Mouse (Mus musculus): ENCODE results near the gene Eif5a2. TPM values are rescaled to one million over a fixed set of nuclear protein-coding genes. Genes with fewer than 3 reads are reported as not detected.

Gene Eif5a2
- polyA plus RNA-seq, 1 experiment from 2014 or later, result 10.1 TPM

DNA sequence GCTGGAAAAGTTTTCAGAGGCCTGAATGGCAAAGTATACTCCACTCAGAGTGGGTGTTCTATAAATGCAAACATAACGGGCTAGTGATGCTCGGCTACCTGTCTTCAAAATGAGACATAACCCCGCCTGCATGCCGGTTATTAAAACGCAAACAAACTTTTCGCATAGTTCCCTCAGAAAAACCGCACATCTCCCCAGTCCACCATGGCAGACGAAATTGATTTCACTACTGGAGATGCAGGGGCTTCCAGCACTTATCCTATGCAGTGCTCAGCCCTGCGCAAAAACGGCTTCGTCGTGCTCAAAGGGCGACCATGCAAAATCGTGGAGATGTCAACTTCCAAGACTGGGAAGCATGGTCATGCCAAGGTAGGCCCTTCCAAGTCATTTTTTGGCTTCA, 772 bp downstream of the Eif5a2 start:
- ATAC-seq, result no peak
- peaks cover 7% of the 10 kb centered on the region for H3K4me1 ChIP-seq (ENCODE audit: control insufficient read depth, insufficient read depth, low read depth, low read length)
- H3K4me2 ChIP-seq (ENCODE audit: low read length), result peak overlapping the region; percentile 99
- no peak overlapping the region for H3K27ac ChIP-seq (ENCODE audit: low read depth, low read length)
- peak overlapping the region; percentile 93 for H3K4me3 ChIP-seq (ENCODE audit: low read length)
- H3K9me3 ChIP-seq (ENCODE audit: control insufficient read depth, low read length), result no peaks in the 10 kb centered on the region
- H3K27me3 ChIP-seq (replicated peaks; ENCODE audit: control insufficient read depth, insufficient read depth, low read length), result no peaks in the 10 kb centered on the region
- H3K36me3 ChIP-seq (ENCODE audit: control insufficient read depth, insufficient read depth, low read length), result no peaks in the 10 kb centered on the region
- peak overlapping the region; percentile 78 for H3K9ac ChIP-seq (ENCODE audit: low read depth, low read length)
- 17% methylated on average over 14 of the region's 14 CpGs for WGBS

DNA sequence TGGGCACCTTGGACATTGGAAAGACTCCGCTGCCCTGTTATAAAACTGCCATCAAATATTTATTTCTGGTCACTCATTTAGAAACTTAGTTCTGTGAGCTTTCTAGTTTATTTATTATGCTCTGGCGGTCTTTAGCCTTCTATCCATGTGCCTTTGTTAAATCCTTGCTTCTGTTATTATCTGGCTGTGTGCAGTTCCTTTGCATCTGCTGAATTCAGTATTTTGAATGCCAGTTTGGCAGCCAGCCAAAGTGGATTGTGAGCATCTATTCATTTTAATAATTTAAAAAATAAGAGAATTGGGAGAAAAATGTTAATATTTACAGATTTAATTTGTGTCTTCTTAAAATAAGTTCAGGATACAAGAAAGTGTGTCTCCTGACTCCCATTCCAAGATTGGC, 3.1 kb downstream of the Eif5a2 start:
- no peak for ATAC-seq
- Histone ChIP-seq H3K27me3 (replicated peaks; ENCODE audit: control insufficient read depth, insufficient read depth, low read length) (no peaks in the 10 kb centered on the region), H3K36me3 (ENCODE audit: control insufficient read depth, insufficient read depth, low read length) (no peaks in the 10 kb centered on the region), H3K4me3 (ENCODE audit: low read length) (no peak overlapping the region), H3K4me1 (ENCODE audit: control insufficient read depth, insufficient read depth, low read depth, low read length) (peaks cover 7% of the 10 kb centered on the region), H3K9ac (ENCODE audit: low read depth, low read length) (no peak overlapping the region), H3K4me2 (ENCODE audit: low read length) (no peak overlapping the region), H3K27ac (ENCODE audit: low read depth, low read length) (no peak overlapping the region), H3K9me3 (ENCODE audit: control insufficient read depth, low read length) (no peaks in the 10 kb centered on the region)
- WGBS, result 70% methylated on average over 2 of the region's 2 CpGs

DNA sequence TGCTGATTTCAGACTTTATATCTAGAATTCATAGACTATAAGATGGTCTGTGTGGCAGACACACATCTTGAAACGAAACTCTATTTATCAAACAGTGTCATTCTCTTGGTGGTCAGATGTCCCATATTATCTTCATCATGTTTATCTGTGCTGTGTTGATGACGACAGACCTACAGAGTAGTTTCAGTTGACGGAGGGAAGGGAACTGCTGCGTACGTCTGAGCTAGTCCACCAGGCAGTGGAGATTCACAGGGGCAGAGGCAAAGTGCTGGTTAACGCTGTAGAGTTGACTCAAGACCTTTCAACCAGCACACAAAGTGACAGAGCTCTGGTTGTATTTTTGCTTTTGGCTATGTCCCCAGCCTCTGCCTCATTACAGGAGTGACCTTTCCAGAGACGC, 13.8 kb downstream of the Eif5a2 start:
- Histone ChIP-seq H3K27ac (ENCODE audit: low read depth, low read length) (no peak overlapping the region), H3K36me3 (ENCODE audit: control insufficient read depth, insufficient read depth, low read length) (no peaks in the 10 kb centered on the region), H3K4me2 (ENCODE audit: low read length) (no peak overlapping the region), H3K4me1 (ENCODE audit: control insufficient read depth, insufficient read depth, low read depth, low read length) (no peaks in the 10 kb centered on the region), H3K4me3 (ENCODE audit: low read length) (no peak overlapping the region), H3K9me3 (ENCODE audit: control insufficient read depth, low read length) (no peaks in the 10 kb centered on the region), H3K9ac (ENCODE audit: low read depth, low read length) (no peak overlapping the region), H3K27me3 (replicated peaks; ENCODE audit: control insufficient read depth, insufficient read depth, low read length) (no peaks in the 10 kb centered on the region)
- 93% methylated on average over 7 of the region's 7 CpGs for WGBS
- no peak for ATAC-seq

DNA sequence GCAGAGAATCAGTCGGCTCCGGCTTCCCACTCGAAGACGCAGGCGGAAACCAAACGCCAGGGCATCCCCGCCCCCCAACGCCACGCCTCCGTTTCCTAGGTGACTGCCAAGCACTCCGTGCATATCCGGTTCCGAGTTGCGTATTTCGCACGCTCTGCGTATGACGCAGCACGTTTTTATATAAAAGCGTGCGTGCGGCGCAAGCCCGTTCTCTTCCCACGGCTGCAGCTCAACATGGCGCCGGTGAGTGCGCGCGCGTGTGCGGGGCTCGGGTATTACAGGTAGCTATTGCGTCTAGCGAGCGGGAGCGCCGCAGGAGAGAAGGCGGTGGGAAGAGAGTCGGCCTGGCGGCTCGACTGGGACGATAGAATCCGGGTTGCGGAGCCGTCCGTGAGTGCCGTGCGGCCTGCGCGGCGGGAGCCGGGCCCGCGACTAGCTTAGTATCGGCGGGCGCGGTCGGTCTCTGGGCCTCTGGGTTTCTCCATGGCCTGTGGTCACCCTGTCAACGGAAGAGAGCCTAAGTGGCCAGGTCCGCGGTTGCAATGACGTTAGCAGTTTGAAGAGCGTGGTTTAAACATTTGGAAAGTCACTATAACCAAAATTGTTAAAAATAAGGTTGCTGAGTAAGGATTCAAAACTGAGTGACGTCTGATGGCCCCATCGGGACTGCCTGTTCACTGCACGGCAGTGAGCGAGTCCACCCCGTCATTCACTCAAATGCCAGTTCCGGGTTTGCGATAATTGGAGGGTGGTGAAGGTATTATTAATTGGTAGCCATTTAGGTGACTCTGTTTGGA, 24.4 kb downstream of the Eif5a2 start, which contains the start of gene Rpl22l1:
TSS of gene Rpl22l1 (plus strand) at position 136 of the 797 bp plus-strand sequence.
- H3K4me1 ChIP-seq (ENCODE audit: control insufficient read depth, insufficient read depth, low read depth, low read length), result peaks cover 11% of the 10 kb centered on the region
- WGBS, result under 1% methylated on average over 72 of the region's 72 CpGs
- 0 out of 2 replicates have a peak, but pooled peaks cover 3% of the 10 kb centered on the region for H3K36me3 ChIP-seq (ENCODE audit: control insufficient read depth, insufficient read depth, low read length)
- peak within 1 kb of the TSS; percentile 56 for H3K4me3 ChIP-seq (ENCODE audit: low read length)
- peak within 1 kb of the TSS; percentile 78 for H3K27ac ChIP-seq (ENCODE audit: low read depth, low read length)
- ATAC-seq, result peak; percentile 100
- peak within 1 kb of the TSS; percentile 78 for H3K4me2 ChIP-seq (ENCODE audit: low read length)
- peak within 1 kb of the TSS; percentile 80 for H3K9ac ChIP-seq (ENCODE audit: low read depth, low read length)
- no peaks in the 10 kb centered on the region for H3K27me3 ChIP-seq (replicated peaks; ENCODE audit: control insufficient read depth, insufficient read depth, low read length)
- no peaks in the 10 kb centered on the region for H3K9me3 ChIP-seq (ENCODE audit: control insufficient read depth, low read length)

GRCm38 (mm10) chr3:28808039-28808643, 27.1 kb downstream of the Eif5a2 start:
- no peak overlapping the region for H3K4me2 ChIP-seq (ENCODE audit: low read length)
- no peak overlapping the region for H3K27ac ChIP-seq (ENCODE audit: low read depth, low read length)
- ATAC-seq, result no peak
- H3K4me3 ChIP-seq (ENCODE audit: low read length), result no peak overlapping the region
- no peaks in the 10 kb centered on the region for H3K9me3 ChIP-seq (ENCODE audit: control insufficient read depth, low read length)
- H3K27me3 ChIP-seq (replicated peaks; ENCODE audit: control insufficient read depth, insufficient read depth, low read length), result no peaks in the 10 kb centered on the region
- WGBS, result 92% methylated on average over 4 of the region's 4 CpGs
- no peak overlapping the region for H3K9ac ChIP-seq (ENCODE audit: low read depth, low read length)
- H3K4me1 ChIP-seq (ENCODE audit: control insufficient read depth, insufficient read depth, low read depth, low read length), result peaks cover 11% of the 10 kb centered on the region
- H3K36me3 ChIP-seq (ENCODE audit: control insufficient read depth, insufficient read depth, low read length), result 0 out of 2 replicates have a peak, but pooled peaks cover 3% of the 10 kb centered on the region

DNA sequence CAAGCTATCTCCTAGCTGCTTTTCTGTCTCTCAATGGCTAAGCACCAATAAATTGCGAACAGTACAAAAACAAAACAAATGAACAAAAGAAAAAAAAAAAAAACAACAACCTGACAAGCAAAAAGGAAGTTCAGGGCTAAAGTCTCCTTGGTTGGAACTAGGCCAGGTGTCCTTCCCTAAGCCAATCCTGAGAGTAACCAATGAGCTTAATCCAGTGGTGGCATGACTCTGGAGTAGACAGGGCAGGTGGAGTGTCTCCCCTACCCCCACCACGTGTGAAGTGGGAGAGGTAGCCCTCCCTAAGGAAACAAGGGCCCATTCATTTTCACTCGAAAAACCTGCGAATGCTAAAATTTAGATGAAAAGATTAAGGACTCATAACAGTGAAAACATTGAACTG, 30.4 kb downstream of the Eif5a2 start:
- no peak for ATAC-seq
- WGBS, result 77% methylated on average over 4 of the region's 4 CpGs
- Histone ChIP-seq H3K27me3 (replicated peaks; ENCODE audit: control insufficient read depth, insufficient read depth, low read length) (no peaks in the 10 kb centered on the region), H3K9me3 (ENCODE audit: control insufficient read depth, low read length) (no peaks in the 10 kb centered on the region), H3K9ac (ENCODE audit: low read depth, low read length) (no peak overlapping the region), H3K4me3 (ENCODE audit: low read length) (no peak overlapping the region), H3K27ac (ENCODE audit: low read depth, low read length) (no peak overlapping the region), H3K4me1 (ENCODE audit: control insufficient read depth, insufficient read depth, low read depth, low read length) (peaks cover 5% of the 10 kb centered on the region), H3K36me3 (ENCODE audit: control insufficient read depth, insufficient read depth, low read length) (0 out of 2 replicates have a peak, but pooled peaks cover 3% of the 10 kb centered on the region), H3K4me2 (ENCODE audit: low read length) (no peak overlapping the region)

DNA sequence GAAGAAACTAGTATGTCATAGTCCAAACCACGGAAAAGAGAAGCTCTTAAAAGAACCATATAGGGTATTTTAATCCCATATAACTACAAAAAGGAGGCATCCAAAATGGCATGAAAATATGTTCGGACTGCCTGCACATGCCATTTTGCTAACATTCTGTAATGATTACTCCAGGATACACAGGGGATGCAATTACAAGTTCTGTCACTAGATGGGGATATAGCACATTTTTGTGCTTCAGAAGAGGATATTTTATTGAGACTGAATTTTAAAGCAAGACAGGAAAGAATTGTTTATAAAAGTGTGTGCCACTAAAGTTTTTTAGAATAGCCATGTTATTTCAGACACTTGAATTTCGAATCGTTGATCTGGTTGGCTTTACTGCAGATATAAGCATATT, 33.3 kb downstream of the Eif5a2 start:
- Histone ChIP-seq H3K4me2 (ENCODE audit: low read length) (peak overlapping the region; percentile 12; the same call in 1 of the 2 replicates), H3K4me3 (ENCODE audit: low read length) (no peak overlapping the region), H3K27ac (ENCODE audit: low read depth, low read length) (no peak overlapping the region), H3K9me3 (ENCODE audit: control insufficient read depth, low read length) (no peaks in the 10 kb centered on the region), H3K27me3 (replicated peaks; ENCODE audit: control insufficient read depth, insufficient read depth, low read length) (no peaks in the 10 kb centered on the region), H3K36me3 (ENCODE audit: control insufficient read depth, insufficient read depth, low read length) (no peaks in the 10 kb centered on the region), H3K9ac (ENCODE audit: low read depth, low read length) (no peak overlapping the region), H3K4me1 (ENCODE audit: control insufficient read depth, insufficient read depth, low read depth, low read length) (no peaks in the 10 kb centered on the region)
- WGBS, result 10% methylated on average over 4 of the region's 4 CpGs
- ATAC-seq, result 0 out of 2 replicates have a peak, but pooled peaks have one; percentile 45

DNA sequence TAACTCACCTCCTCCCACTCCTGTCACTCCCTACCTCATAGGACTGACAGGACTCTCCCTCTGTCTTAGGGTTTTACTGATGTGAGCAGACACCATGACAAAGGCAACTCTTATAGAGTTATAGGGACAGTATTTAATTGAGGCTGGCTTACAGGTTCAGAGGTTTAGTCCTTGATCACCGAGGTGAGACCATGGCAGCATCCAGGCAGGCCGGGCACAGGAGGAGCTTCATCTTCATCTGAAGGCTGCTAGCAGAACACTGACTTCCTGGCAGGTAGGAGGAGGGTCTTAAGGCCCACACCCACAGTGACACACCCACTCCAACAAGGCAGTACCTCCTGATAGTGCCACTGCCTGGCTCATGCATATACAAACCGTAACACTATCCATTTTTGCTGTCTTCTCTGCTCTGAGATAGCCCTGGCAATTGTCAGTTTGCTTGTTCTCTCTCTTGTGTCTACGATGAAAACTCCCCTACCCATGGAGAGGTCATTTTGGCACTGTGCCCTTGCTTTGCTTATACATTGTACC, 35.0 kb downstream of the Eif5a2 start:
- ATAC-seq, result no peak
- H3K4me1 ChIP-seq (ENCODE audit: control insufficient read depth, insufficient read depth, low read depth, low read length), result no peaks in the 10 kb centered on the region

DNA sequence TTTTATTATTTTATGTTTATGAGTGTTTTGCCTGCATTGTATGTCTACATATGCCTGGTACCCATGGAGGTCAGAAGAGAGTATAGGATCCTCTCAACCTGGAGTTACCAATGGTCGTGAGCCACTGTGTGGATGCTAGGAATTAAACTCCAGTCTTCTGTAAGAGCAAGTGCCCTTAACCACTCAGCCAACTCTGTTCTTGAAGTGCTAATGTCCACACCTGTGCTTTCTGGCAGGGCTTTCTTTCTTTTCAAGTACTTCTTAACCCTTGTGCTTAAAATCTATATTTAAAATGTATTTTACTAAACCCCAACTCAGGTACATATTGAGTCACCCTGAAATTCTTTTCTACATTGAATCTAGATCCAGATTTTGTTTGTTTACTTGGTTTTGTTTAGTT, 45.2 kb downstream of the Eif5a2 start:
- no peak overlapping the region for H3K27ac ChIP-seq (ENCODE audit: low read depth, low read length)
- no peak for ATAC-seq

More for the DNA sequence above, 35.0 kb downstream of the Eif5a2 start:
- WGBS, result 72% methylated on average over 4 of the region's 4 CpGs
- Histone ChIP-seq H3K27ac (ENCODE audit: low read depth, low read length) (no peak overlapping the region), H3K9me3 (ENCODE audit: control insufficient read depth, low read length) (no peaks in the 10 kb centered on the region), H3K27me3 (replicated peaks; ENCODE audit: control insufficient read depth, insufficient read depth, low read length) (no peaks in the 10 kb centered on the region), H3K4me2 (ENCODE audit: low read length) (no peak overlapping the region), H3K36me3 (ENCODE audit: control insufficient read depth, insufficient read depth, low read length) (no peaks in the 10 kb centered on the region), H3K9ac (ENCODE audit: low read depth, low read length) (no peak overlapping the region), H3K4me3 (ENCODE audit: low read length) (no peak overlapping the region)

More for the DNA sequence above, 45.2 kb downstream of the Eif5a2 start:
- Histone ChIP-seq H3K36me3 (ENCODE audit: control insufficient read depth, insufficient read depth, low read length) (no peaks in the 10 kb centered on the region), H3K9ac (ENCODE audit: low read depth, low read length) (no peak overlapping the region), H3K4me2 (ENCODE audit: low read length) (no peak overlapping the region), H3K9me3 (ENCODE audit: control insufficient read depth, low read length) (no peaks in the 10 kb centered on the region), H3K4me1 (ENCODE audit: control insufficient read depth, insufficient read depth, low read depth, low read length) (no peaks in the 10 kb centered on the region), H3K27me3 (replicated peaks; ENCODE audit: control insufficient read depth, insufficient read depth, low read length) (no peaks in the 10 kb centered on the region), H3K4me3 (ENCODE audit: low read length) (no peak overlapping the region)
- WGBS, result 82% methylated on average over 1 of the region's 1 CpGs

Data from hindbrain, embryonic 16.5 days (tissue).